Mouse (Mus musculus): ENCODE data around the gene Tmem151b.

Gene Tmem151b

DNA sequence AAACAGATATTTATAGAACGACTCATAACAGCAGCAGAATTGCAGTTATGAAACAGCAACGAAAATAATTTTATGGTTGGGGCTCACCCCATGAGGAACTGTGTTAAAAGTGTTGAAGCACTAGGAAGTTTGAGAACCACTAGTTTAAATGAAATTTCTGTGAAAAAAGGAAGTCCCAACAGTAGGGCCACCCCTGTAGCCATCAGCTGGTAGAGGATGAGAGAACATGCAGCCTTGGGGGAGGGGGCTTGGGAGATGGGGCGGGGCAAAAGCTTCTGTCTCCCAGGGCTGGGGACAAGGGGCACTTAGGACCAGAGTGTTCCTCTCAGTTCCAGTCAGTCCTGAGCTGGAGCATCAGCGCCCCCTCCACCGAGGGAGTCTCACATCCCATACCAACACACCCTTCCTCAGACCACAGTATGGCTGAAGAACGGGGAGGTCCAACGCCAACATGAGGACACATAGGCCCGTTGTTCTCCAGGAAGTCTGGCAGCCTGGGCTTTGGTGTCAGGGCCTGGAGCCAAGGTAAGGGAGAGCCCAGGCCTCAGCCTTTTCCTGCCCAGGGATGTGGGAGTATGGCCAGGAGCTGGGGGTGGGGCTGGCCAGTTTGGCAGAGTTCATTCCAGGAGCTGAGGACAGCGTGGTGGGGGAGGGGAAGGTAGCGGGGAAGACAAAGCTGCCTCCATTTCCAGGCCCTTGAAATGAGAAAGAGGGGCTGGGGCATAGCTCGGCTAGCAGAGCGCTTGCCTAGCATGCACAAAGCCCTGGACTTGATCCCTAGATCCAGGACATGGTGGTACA, 34.8 kb upstream of the Tmem151b start:
- peak in 1 of 2 experiments; percentile 53 for DNase-seq (ENCODE audit: low spot score in 2 of 2)

DNA sequence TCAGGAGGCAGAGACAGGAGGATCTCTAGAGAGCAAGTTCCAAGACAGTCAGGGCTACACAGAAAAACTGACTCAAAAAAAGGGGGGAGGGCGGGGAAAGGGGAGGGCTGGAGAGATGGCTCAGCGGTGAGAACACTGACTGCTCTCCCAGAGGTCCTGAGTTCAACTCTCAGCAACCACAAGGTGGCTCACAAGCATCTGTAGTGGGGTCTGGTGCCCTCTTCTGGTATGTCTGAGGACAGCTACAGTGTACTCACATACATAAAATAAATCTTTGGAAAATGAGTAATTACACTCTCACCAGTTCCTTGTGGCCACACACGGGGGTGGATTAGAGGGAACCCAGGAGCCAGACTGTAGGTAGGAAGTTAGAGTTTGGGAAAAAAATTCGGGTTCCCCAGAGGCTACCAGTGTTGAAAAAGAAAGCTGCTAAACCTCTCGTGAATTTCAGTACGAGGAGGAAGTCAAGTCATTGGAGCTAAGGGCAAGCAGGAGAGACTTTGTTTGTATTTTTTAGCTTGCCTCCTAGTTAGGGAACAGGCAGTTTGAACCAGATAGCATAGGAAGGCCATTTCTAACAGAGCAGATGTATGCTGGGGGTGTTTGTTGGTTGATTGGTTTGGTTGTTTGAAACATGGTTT, 33.4 kb upstream of the Tmem151b start:
- DNase-seq (ENCODE audit: low spot score in 2 of 2) = peak in 1 of 2 experiments; percentile 57

DNA sequence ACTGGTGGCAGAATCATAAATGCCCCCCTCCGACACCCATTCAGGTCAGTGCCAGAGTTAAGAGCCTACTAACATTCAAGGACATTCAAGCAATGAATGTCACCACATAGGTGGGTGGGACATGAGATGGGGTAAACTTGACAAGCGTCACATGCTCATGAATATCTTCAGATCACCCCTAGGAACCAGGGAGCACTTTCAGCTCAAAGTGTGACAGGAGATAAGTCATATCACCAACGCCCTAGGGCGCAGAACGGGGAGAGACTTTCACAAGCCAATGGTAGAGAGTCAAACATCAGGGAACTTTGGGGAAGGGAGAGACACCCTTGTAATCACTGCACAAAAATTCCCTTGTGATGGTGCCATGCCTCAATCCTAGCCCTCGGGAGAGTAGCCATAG, 32.7 kb upstream of the Tmem151b start:
- no peak for DNase-seq (ENCODE audit: low spot score in 2 of 2)

DNA sequence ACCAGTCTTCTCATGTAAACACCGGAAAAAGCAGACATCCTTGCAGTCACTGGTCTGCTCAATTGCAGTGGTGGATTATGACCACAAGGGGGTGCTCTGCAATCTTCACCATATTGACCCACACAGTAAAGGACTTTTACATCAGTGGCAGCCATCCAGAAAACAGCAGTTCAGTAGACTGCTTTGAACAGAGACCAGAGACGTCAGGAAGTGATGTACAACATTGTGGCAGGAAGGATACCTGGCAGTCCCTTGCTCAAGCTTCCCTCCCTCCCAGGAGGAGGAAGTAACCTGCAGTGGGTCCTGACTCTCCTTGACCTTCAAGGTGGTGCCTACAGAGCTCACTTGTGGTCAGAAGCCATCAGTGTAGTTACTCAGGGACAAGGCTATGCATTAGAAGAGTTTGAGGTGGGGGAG, 32.1 kb upstream of the Tmem151b start:
- DNase-seq (ENCODE audit: low spot score in 2 of 2) = peak; percentile 63 to 82

DNA sequence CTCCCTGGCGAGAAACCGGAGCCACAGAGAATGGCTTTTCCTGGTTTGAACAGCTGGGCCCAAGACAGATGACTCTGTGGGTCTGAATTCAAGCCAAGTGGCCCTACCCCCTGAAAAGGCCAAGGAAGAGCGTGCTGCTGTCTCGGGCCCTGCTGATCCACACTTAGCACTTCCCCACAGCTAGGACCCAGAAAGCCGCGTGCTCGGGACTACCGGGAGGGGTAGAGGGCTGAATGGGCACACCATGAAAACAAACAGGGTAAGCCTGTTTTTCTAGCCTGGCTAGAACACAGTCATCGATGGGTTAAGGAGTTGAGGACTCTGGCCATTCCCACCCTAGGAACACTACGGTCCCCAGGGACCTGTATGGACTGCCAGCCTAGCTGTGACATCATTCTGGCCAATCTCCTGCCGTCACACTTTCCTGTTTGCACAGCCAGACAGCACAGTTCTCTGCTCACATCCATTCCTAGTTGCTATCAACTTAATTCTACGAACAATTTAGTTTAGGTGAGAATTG, 31.5 kb upstream of the Tmem151b start:
- DNase-seq (ENCODE audit: low spot score in 2 of 2) = no peak

DNA sequence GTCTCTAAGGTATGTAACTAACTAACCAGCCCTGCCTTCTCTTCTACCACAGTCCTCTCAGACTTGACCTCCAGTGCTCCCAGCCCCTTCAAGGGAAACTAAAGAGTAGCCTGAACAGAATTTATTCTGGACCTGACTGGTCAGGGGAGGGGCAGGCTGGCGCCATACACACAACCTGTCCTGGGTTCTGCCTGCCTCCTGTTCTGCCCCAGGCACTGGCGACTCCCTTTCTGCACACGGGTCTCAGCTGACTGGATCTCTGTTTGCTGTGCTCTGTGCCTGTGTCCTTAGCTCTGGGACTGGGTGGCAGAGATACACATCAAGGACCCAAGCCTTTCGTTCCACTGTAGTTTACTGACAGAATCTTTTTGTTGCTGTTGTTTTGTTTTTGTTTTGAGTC, 30.1 kb upstream of the Tmem151b start:
- DNase-seq (ENCODE audit: low spot score in 2 of 2) = no peak

DNA sequence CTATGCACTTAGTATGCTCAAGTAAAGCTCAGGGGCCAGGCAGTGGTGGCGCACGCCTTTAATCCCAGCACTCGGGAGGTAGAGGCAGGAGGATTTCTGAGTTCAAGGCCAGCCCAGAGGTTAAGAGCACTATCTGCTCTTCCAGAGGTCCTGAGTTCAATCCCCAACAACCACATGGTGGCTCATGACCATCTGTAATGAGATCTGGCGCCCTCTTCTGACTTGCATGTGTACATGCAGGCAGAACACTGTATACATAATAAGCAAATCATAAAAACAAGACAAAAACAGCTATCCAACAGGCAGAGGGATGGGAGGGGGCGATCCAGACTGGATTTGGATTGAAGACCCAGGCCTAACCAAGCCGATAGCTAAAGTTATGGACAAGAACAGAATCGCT, 29.4 kb upstream of the Tmem151b start:
- DNase-seq (ENCODE audit: low spot score in 2 of 2) = peak in 1 of 2 experiments; percentile 50

DNA sequence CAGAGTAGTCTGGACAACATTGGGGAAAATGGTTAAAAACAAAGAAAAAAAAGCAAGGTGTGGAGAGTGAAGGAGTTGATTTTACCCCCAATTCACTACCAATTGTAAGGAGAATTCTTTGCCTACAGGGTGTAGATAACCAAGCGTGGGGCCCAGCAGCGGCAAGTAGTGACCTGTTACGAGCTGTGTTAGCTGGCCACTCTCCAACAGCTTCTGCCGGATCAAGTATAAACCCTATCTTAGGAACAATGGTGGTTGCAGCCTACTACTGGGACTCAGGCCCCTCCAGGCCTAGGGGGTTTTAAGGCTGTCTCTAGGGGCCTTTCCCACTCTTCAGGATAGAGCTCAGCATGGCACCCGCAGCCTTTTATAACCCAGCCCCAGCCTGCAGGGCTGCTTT, 28.8 kb upstream of the Tmem151b start:
- no peak for DNase-seq (ENCODE audit: low spot score in 2 of 2)

DNA sequence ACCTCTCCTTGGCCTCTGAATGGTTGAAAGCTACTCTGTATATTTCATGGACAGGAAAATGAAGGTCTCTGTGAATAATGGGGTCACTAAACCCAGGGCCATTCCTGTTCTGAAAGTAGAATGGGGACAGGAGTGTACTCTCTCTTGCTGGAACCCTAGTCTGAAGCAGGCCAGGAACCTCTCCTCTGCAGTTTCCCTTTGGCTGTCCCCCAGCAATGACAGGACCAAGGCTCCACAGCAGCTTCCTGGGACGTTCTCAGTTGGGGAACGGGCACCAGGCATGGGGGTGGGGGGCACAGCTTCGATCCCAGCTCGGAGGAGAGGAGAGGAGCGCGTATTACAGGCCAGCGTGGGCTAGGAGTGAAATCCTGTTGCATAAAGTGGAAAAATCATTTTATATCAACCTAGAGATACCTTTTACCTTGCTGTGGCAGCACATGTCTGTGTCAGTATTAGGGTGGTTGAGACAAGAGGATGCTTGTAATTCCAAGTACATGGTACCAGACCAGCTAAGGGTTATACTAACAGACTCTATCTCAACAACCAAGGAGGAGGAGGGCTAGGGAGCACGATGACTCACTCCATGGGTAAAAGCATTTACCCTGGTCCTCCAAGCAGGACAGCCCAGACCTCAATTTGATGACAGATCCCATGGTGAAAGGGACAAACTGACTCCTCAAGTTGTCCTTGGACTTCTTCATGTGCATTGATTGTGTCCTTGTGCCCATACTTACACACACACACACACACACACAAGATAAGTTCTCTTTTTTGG, 25.8 kb upstream of the Tmem151b start:
- DNase-seq (ENCODE audit: low spot score in 2 of 2) = no peak

DNA sequence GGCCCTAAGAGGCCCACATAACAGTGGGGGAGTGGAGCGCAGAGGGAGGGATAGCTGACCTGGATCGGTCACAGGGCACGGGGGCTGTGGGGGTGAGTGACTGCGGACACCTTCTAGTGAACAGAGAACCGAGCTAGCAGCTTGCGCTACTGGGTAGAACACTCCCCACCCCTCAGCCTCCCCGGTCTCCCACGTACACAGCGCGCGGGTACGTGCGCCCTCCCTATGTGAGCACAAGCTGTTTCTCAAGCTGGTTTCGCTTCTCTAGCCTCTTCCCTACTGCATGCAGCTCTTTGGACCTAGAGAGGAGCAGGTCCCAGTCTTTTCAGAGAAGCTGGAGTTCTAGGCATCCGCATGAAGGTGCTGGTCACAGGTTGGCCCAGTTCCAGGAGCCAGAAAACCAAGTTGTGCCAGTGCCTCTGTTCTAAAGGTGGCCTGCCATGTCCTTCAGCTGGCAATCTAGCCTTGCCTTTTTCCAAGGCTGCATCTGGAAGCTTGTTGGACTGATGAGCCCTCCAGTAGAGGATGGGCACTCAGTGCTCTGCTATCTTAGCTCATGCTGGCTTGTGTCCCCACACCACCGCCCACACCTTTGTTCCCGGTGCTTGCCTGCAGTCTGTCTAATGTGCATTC, 24.8 kb upstream of the Tmem151b start:
- DNase-seq (ENCODE audit: low spot score in 2 of 2) = peak in 1 of 2 experiments; percentile 73

DNA sequence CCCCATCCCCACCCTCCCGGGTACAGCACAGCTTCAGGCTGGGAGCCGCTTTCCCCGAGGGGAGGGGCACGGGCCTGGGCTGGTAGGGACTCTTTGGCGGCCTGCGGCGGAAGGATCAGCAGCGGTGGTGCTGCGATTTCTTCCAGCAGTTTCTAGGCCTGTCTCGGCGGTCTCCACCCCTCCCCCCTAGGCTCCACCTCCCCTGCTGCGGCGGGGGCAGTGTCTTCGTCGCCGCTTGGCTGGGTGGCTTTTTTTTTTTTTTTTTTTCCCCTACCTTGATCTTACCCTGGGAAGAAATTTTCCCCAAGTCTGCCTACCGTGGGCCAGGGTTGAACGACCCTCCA, 24.3 kb upstream of the Tmem151b start:
- peak; percentile 90 to 93 for DNase-seq (ENCODE audit: low spot score in 2 of 2)

DNA sequence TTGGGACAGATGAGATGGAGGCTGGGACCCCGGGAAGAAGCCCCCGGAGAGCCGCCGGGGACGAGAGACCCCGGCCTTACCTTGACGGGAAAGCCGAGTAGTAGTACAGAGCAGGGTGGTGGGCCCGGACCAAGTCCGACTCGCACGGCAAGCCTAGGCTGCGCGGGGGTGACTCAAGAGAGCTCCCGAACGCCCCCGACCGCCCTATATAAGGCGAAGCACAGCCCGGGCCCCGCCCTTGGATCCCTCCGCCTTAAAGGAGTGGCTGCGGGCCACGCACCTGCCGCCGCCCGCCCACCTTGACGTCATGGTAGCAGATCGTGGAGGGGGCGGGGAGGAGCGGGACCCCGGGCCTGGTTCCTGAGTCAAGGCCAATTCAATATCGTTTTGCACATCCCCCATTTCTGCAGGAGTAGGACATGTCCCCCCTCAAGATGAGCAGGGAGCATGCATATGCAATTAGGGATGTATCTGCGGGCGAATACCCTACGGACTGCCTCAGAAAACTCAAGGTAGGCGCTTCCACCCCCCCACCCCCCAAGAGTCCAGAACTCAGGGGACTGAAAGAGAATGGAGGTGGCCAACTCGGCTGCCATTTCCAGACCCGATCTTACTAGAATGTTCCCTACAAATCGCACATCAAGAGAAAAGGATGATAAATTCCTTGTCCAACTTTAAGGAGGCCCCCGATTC, 23.8 kb upstream of the Tmem151b start, which contains the start of gene Hsp90ab1:
Gene Hsp90ab1, minus strand, starts transcription at position 185 of the 693 bp plus-strand sequence.
- peak; percentile 95 to 97 for DNase-seq (ENCODE audit: low spot score in 2 of 2)

DNA sequence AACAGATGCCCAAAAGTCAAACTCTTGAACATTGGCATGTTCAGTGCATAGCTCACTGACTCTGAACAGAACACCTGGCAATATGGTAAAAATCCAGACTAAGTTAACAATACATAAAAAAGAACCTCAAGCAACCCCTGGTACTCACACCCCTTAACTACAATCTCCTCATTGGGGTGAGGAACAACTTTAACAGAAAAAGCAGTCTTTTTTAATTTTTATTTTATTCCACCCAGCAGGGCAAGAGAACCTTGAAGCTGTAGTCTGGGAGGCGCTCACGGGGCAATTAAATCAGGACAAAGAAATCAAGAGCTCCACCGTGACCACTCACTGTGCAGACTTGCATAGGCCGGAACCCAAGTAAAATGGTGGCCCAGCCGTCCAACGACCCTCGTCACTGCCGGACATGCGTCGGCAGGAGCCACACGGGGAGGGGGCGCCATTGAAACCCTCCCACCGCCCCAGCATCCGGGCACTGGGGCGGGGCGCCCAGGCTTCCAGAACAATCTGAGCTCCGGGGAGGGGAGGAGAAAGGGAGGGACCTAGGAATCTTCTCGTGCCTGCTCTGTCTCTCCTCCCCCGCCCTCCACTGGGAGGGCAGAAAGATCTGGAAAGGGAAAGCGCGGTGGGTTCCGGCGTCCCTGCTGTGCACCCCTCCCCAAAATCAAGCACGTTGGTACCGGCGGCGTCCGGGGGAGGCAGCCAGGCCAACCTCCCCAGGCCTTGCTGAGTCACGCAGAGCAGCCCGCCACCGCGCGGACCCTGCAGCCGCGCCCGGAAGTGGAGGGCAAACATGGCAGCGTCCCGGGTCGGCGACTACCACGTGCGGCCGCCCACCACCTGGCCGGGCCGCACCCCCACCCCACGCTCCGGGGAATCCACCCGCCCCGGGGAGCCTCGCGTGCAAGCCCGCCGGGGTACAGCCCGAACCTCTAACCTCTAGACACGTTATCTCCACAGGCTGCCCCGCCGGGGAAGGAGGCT, 22.9 kb upstream of the Tmem151b start:
- peak in 1 of 2 experiments; percentile 75 for DNase-seq (ENCODE audit: low spot score in 2 of 2)

DNA sequence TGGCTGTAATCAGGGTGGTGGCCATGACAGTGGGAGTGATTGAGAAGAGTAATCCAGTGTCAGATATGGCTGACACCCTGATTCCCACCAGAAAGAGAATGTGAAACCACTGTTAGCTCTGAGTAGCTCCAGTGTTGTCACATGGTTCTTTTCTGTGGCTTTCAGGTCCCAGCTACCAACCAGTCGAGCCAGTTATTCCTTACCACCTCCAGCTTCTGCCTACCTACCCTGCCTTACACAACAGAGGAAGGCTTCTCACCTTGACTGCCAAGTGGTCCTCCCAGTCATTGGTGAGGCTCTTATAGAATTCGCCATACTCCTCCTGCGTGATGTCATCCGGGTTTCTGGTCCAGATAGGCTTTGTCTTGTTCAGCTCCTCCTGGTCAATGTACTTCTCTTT, 20.5 kb upstream of the Tmem151b start:
- no peak for DNase-seq (ENCODE audit: low spot score in 2 of 2)

DNA sequence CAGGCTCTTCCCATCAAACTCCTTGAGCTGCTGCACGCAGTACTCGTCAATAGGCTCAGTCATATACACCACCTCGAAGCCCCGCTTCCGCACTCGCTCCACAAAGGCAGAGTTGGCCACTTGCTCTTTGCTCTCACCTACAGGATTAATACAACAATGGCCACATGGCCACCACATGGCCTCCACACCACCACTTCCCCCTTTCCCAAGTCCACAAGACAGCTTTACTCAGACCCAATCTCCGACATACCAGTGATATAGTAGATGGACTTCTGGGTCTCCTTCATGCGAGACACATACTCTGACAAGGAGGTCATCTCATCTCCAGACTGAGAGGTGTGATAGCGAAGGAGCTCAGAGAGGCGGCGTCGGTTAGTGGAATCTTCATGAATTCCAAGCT, 19.5 kb upstream of the Tmem151b start:
- no peak for DNase-seq (ENCODE audit: low spot score in 2 of 2)

DNA sequence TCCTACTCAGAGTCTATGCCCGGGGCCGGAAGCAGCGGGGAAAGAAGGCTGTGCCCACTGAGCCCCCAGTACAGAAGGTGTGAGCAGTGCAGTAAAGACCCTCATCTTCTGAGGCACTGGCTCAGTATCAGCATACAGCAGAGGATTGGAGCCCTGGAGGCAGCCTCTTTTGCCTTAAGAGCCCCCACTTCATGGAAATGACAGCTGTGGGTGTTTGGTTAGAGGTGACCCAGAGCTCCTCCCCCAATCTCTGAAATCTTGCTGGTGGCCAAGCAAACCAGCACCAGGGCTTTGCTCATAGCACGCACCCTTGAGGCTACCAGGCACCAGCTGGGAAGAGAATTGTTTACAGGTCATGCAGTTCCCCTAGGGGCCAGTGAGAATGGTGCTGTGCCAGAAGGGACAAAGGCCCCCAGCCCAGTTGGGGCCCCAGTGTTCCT, 17.7 kb upstream of the Tmem151b start:
- no peak for DNase-seq (ENCODE audit: low spot score in 2 of 2)

DNA sequence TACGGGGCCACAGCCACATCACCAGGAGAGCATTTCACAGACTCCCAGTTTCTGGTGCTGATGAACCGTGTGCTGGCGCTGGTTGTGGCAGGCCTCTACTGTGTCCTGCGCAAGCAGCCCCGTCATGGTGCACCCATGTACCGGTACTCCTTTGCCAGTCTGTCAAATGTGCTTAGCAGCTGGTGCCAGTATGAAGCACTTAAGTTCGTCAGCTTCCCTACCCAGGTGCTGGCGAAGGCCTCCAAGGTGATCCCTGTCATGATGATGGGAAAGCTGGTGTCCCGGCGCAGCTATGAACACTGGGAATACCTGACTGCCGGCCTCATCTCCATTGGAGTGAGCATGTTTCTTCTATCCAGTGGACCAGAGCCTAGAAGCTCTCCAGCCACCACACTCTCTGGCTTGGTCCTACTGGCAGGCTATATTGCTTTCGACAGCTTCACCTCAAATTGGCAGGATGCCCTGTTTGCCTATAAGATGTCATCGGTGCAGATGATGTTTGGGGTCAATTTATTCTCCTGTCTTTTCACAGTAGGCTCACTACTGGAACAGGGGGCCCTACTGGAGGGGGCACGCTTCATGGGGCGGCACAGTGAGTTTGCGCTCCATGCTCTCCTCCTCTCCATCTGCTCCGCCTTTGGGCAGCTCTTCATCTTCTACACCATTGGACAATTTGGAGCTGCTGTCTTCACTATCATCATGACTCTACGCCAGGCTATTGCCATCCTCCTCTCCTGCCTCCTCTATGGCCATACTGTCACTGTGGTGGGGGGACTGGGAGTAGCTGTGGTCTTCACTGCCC, 17.1 kb upstream of the Tmem151b start:
- no peak for DNase-seq (ENCODE audit: low spot score in 2 of 2)

DNA sequence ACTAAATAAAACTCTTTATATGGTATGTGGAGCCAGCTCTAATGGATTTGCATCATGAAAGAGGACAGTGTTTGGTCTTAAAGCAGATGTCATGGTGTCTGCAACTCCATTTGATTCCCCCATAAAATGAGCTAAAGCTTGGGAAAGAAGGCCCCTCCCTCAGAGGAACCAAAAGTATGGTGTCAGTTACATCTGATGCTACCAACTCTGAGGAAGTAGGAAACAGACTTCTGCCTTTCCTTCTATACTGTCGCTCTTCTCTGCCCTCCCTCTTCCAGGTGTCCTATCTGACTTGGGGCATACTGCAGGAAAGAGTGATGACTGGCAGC, 16.5 kb upstream of the Tmem151b start:
- no peak for DNase-seq (ENCODE audit: low spot score in 2 of 2)

DNA sequence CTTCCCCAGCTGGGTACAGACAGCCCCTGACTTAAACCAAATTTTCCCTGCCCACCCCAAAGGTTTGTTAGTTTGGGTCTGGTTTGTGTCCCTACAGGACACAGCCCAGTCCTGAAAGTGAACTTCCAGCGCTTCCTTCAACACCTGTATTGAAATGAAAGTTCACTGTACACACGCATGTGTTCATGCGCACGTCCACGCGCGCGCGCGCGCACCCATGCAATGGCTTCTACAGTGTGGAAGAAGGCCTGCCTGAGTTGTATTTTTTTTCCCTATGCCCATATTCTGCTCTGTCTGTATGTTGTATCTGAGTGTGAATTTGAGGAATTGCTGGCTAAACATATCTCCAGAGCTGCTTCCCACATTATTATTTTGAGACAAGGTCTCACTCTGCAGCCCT, 15.6 kb upstream of the Tmem151b start:
- no peak for DNase-seq (ENCODE audit: low spot score in 2 of 2)
